In the genomic region with DNA sequence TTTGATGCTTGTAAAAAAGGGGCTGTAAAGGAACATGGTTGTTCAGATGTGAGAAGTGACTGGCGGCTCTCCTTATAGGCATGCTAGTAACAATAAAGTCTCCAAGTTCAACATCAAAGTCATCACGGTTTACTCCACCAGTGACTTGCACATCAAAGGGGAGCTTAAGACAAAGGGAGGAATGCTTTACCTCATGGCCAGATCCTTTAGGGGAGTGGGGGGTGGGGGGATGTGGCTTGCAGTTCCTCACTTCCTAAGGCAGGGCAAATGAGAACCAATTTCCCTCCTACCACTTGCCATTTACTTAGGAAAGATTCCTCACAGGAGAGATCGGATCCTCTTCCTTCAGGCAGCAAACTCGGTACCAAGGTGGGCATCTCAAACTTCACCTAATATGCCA, we compare ENCODE assay signal across 9 mouse cellular contexts.
DNase-seq lines count a peak whose midpoint lies in the region; ATAC-seq and TF ChIP-seq lines count a peak whose summit lies in the region.
"Had no signal": no experiment of that assay in that cellular context is flagged by ENCODE, and none has a peak within 500 bp of the region (broad histone marks: within the 10 kb centered on the region; RNA-seq: fewer than 3 reads in every experiment).

No protein-coding gene starts in this region.

- H3K4me3 ChIP-seq in heart, adult 2 months, result no peak overlapping the region; the same call in 1 of the 2 replicates
- H3K4me3 ChIP-seq in lung, embryonic 16.5 days (ENCODE audit: low read length), result no peak overlapping the region; the same call in 1 of the 2 replicates
- no peak overlapping the region for H3K4me3 ChIP-seq in hindbrain, embryonic 15.5 days
- H3K4me3 ChIP-seq in stomach, embryonic 14.5 days (ENCODE audit: low read depth, low read length), result no peak overlapping the region
- H3K4me3 ChIP-seq in kidney, adult 2 months (ENCODE audit: insufficient read depth, low read depth, low read length), result no peak overlapping the region

- TF ChIP-seq EP300 in heart, adult 2 months (IDR thresholded peaks at IDR 0.05; ENCODE audit: insufficient read depth, low read depth, low read length), result no peak

- ATAC-seq in lung, embryonic 16.5 days (ENCODE audit: low read depth), result no peak
- ATAC-seq in hindbrain, embryonic 15.5 days (ENCODE audit: low FRiP score, low read depth), result no peak
- ATAC-seq in stomach, embryonic 14.5 days (ENCODE audit: insufficient number of reproducible peaks, insufficient read depth, low FRiP score, low read depth), result no peak

- no peak for TF ChIP-seq CTCF in heart, adult 2 months (IDR thresholded peaks at IDR 0.05)
- no peak for TF ChIP-seq CTCF in kidney, adult 2 months (conservative IDR thresholded peaks at IDR 0.05; ENCODE audit: insufficient read depth, insufficient read length, low read depth, low read length)

- peak overlapping the region; percentile 70 for H3K27ac ChIP-seq in heart, adult 2 months
- peak overlapping the region; percentile 2 for H3K27ac ChIP-seq in lung, embryonic 16.5 days (ENCODE audit: low read length)
- peak overlapping the region; percentile 58 for H3K27ac ChIP-seq in hindbrain, embryonic 15.5 days (replicated peaks)
- H3K27ac ChIP-seq in stomach, embryonic 14.5 days (ENCODE audit: low read length), result no peak overlapping the region
- no peak overlapping the region for H3K27ac ChIP-seq in kidney, adult 2 months (ENCODE audit: insufficient read depth, low read depth, low read length)

- peak overlapping the region; percentile 34; the same call in 1 of the 2 replicates for H3K9ac ChIP-seq in heart, adult 2 months (ENCODE audit: low read depth, low read length)
- H3K9ac ChIP-seq in lung, embryonic 16.5 days (ENCODE audit: low read length), result no peak overlapping the region
- no peak overlapping the region for H3K9ac ChIP-seq in hindbrain, embryonic 15.5 days
- H3K9ac ChIP-seq in stomach, embryonic 14.5 days (replicated peaks; ENCODE audit: low read depth, low read length), result no peak overlapping the region

- peaks cover 2% of the 10 kb centered on the region; the same call in 1 of the 2 replicates for H3K79me2 ChIP-seq in heart, adult 2 months (replicated peaks; ENCODE audit: control insufficient read depth, insufficient read depth, low read length)

- H3K9me3 ChIP-seq in lung, embryonic 16.5 days (ENCODE audit: control insufficient read depth, low read length), result no peaks in the 10 kb centered on the region
- H3K9me3 ChIP-seq in hindbrain, embryonic 15.5 days, result no peaks in the 10 kb centered on the region
- H3K9me3 ChIP-seq in stomach, embryonic 14.5 days (ENCODE audit: control insufficient read depth, low read depth, low read length), result no peaks in the 10 kb centered on the region

- no peaks in the 10 kb centered on the region for H3K27me3 ChIP-seq in heart, adult 2 months (ENCODE audit: control insufficient read depth, insufficient read depth, low read length)
- no peaks in the 10 kb centered on the region for H3K27me3 ChIP-seq in lung, embryonic 16.5 days (ENCODE audit: control insufficient read depth, insufficient read depth, low read depth, low read length)
- H3K27me3 ChIP-seq in hindbrain, embryonic 15.5 days, result peaks cover 4% of the 10 kb centered on the region; the same call in 1 of the 2 replicates
- no peaks in the 10 kb centered on the region for H3K27me3 ChIP-seq in stomach, embryonic 14.5 days (ENCODE audit: control insufficient read depth, insufficient read depth, low read length)
- no peaks in the 10 kb centered on the region for H3K27me3 ChIP-seq in kidney, adult 2 months (replicated peaks; ENCODE audit: control insufficient read depth, insufficient read depth, low read length)

- WGBS in heart, adult 2 months, result 53% methylated on average over 4 of the region's 4 CpGs
- 22% methylated on average over 4 of the region's 4 CpGs for WGBS in lung, embryonic 16.5 days
- 18% methylated on average over 4 of the region's 4 CpGs for WGBS in hindbrain, embryonic 15.5 days
- WGBS in stomach, embryonic 14.5 days, result 29% methylated on average over 4 of the region's 4 CpGs
- WGBS in kidney, adult 2 months, result 58% methylated on average over 4 of the region's 4 CpGs

- no peak for DNase-seq in heart, adult 2 months
- DNase-seq in heart, adult 9 months (ENCODE audit: low spot score in 2 of 2), result no peak
- DNase-seq in lung, adult 18-20 months, result no peak
- no peak for DNase-seq in frontal cortex, postnatal 14 days (ENCODE audit: low spot score in 2 of 2)
- no peak for DNase-seq in kidney, adult 2 months
- DNase-seq: adrenal gland, postnatal 25 days had no signal

- intact Hi-C loops in heart, adult 2 months (cut with DNase I), result no loop called here

- H3K36me3 ChIP-seq in heart, adult 2 months (ENCODE audit: control insufficient read depth, insufficient read depth, low read length), result peaks cover 5% of the 10 kb centered on the region
- H3K36me3 ChIP-seq in lung, embryonic 16.5 days (ENCODE audit: control insufficient read depth, insufficient read depth, low read length), result no peaks in the 10 kb centered on the region
- no peaks in the 10 kb centered on the region for H3K36me3 ChIP-seq in hindbrain, embryonic 15.5 days
- H3K36me3 ChIP-seq in stomach, embryonic 14.5 days (ENCODE audit: control insufficient read depth, insufficient read depth, low read length), result no peaks in the 10 kb centered on the region
- no peaks in the 10 kb centered on the region for H3K36me3 ChIP-seq in kidney, adult 2 months (ENCODE audit: control insufficient read depth, insufficient read depth, low read length)

- TF ChIP-seq POLR2A in heart, adult 2 months (IDR thresholded peaks at IDR 0.05; ENCODE audit: insufficient read depth, low read depth, low read length), result no peak
- no peak for TF ChIP-seq POLR2A in kidney, adult 2 months (IDR thresholded peaks at IDR 0.05; ENCODE audit: low read depth, low read length)

- H3K4me1 ChIP-seq in heart, adult 2 months (ENCODE audit: control insufficient read depth, insufficient read depth, low read length), result peaks cover 17% of the 10 kb centered on the region
- H3K4me1 ChIP-seq in lung, embryonic 16.5 days (replicated peaks; ENCODE audit: control insufficient read depth, insufficient read depth, low read length), result peaks cover 18% of the 10 kb centered on the region
- peaks cover 22% of the 10 kb centered on the region; the same call in 1 of the 2 replicates for H3K4me1 ChIP-seq in hindbrain, embryonic 15.5 days (replicated peaks)
- H3K4me1 ChIP-seq in stomach, embryonic 14.5 days (ENCODE audit: control insufficient read depth, insufficient read depth, low read length), result peaks cover 5% of the 10 kb centered on the region; the same call in 1 of the 2 replicates
- peaks cover 15% of the 10 kb centered on the region; the same call in 1 of the 2 replicates for H3K4me1 ChIP-seq in kidney, adult 2 months (ENCODE audit: control insufficient read depth, insufficient read depth, low read length)

- H3K4me2 ChIP-seq in lung, embryonic 16.5 days (ENCODE audit: low read depth, low read length), result peak overlapping the region; percentile 51
- peak overlapping the region; percentile 22; the same call in 1 of the 2 replicates for H3K4me2 ChIP-seq in hindbrain, embryonic 15.5 days
- 0 out of 2 replicates have a peak overlapping the region, but pooled peaks have one; percentile 10 for H3K4me2 ChIP-seq in stomach, embryonic 14.5 days (replicated peaks; ENCODE audit: low read depth, low read length)

Comparison
In these comparisons a context has a peak if more than half of its experiments do, and no peak if none do; other contexts are left out.
1. H3K27ac ChIP-seq: peak in heart, adult 2 months (single experiment), lung, embryonic 16.5 days (single experiment) and hindbrain, embryonic 15.5 days (single experiment); none in stomach, embryonic 14.5 days (single experiment) and kidney, adult 2 months (single experiment).
2. Peak in every context shown above with its lines, with median percentiles within 50 percentile points of each other: H3K4me2 ChIP-seq.